Mouse (Mus musculus) left cerebral cortex, adult 8-10 months (tissue): ENCODE results near the gene Cog5. TPM values are rescaled to one million over a fixed set of nuclear protein-coding genes. Genes with fewer than 3 reads are reported as not detected.
A peak's percentile ranks its signal among the peaks of the same experiment; 100 is the strongest.

Experiments
- DNase-seq, 2 experiments: peaks; one replicate each; pipeline ENCODE4 v3.0.0; 2022; ENCODE audit warnings: low spot score in 2 of 2
- total RNA-seq, 4 experiments: library from RNA; stranded (reverse); gene quantifications; 2 replicates each; pipeline ENCODE4 v1.2.4; 2022

Cog5 gene
- total RNA-seq, 4 experiments from 2014 or later, result 47.8 to 56.0 (median 53.0) TPM

DNA sequence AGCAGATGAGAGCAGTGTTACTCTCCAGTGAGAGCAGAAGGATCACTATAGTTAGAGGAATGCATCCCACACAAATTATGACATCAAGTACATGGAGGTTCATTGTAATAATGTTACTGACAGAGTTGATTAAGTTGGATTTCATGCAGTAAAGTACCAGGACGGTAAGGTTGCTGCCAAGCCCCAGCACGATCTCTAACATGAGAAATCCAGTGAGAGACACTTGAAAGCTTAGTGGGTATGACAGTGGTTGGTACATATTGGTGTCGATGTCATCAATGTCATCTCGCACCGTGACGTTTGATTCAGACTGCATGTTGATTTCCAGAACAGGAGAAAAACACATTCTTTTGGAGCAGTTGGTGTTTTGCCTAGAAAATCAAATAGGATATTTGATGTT, 55.0 kb downstream of the Cog5 start:
- no peak for DNase-seq

- DNase-seq, result no peak
Measured at GRCm38 (mm10) chr12:31712233-31712632, 57.6 kb downstream of the Cog5 start.

DNA sequence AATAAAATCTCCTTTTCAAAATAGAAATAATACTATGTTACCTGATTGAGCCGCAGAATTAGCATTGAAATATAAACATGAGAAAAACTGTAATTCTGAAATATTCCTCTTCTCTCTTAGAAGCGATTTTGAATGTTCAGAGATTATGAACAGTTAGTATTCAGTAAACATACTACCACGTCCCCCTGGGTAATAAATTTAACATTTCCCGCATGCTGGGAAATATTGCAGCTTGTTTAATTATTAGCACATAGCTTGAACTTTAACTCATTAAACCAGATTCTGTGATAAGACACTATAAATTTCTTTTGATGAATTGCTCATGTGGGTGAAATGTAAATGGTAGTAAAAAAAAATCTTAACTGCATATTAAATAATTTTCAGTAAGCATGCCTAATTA, 58.1 kb downstream of the Cog5 start:
- no peak for DNase-seq

- DNase-seq, result peak; percentile 70 to 77
Measured at GRCm38 (mm10) chr12:31713600-31713999, 58.9 kb downstream of the Cog5 start, which contains the start of gene Gpr22. Gene Gpr22 (minus strand): TSS chr12:31713947.

- DNase-seq, result no peak
Measured at GRCm38 (mm10) chr12:31714070-31714469, 59.4 kb downstream of the Cog5 start.

GRCm38 (mm10) chr12:31719586-31720275, 65.1 kb downstream of the Cog5 start:
- no peak for DNase-seq

- no peak for DNase-seq
Measured at GRCm38 (mm10) chr12:31724576-31724975, 69.9 kb downstream of the Cog5 start.

DNA sequence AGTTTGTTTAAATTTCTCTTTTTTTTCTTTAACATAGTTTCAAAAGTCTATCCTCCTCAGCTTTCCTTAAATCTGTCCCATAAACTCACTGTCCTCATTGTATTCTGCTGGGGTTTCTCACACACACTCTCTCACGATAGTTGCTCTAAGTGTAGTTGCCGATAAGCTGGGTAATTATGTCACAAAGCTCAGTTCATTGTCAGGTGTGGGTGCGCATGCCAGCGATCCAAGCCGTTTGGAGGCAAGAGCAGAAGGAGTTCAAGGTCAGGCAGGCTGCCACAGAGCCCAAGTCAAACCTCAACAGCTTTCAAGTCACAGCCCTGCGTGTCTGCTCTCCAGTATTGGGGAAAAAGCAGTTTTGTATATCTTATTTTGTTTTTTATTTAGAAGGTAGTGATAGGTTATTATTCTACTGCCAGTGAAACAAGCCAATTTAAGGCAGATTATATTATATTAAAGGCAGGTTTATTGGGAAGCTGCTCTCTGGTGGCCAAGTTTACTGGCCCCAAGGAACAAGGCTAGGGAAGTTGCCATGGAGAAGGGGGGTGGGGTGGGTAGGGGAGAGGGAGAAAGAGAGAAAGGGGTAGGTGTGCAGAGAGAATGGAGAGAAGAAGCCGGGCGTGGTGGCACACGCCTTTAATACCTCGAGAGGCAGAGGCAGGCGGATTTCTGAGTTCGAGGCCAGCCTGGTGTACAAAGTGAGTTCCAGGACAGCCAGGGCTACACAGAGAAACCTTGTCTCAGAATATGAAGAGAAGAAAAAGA, 71.0 kb downstream of the Cog5 start:
- no peak for DNase-seq

GRCm38 (mm10) chr12:31726707-31727106, 72.0 kb downstream of the Cog5 start:
- DNase-seq, result no peak

DNA sequence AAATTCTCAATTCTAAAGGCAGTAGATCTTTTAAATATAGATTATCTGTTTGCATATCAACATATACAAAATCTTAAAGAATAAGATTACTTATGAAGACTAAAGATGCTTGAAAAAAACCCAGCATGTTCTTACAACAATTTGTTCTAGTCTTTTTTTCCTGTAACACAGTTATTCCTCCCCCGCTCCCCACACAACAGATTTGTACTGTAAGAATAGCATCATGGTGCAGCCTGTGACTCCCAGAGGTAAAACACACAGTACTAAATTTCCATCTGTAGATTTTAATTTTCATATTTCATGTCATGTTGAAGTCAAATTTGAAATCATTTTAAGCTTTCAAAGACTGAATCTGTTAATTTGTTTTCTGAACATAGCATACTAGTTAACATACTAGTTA, 75.5 kb downstream of the Cog5 start:
- peak in 1 of 2 experiments; percentile 71 for DNase-seq

- DNase-seq, result peak in 1 of 2 experiments; percentile 32
Measured at GRCm38 (mm10) chr12:31734616-31735015, 79.9 kb downstream of the Cog5 start.

GRCm38 (mm10) chr12:31747301-31747700, 92.6 kb downstream of the Cog5 start:
- DNase-seq, result no peak

DNA sequence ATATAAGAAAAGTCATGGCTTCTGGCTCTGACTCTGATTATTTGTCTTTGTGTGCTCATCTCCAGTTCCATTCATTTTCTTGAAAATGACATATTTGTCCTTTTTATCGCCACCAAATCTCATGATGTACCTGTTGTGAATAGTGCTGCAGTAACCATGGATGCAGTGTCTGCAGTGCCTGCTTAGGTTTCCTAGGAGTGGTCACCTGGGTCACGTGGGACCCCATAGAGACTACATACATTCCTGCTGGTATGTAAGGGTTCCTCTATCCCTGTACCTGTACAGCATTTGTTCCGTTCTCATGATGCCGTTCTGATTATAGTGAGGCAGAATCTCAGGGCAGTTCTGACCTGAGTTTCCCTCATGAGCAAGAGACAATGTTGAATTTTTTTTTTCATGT, 95.2 kb downstream of the Cog5 start:
- DNase-seq, result no peak

GRCm38 (mm10) chr12:31754465-31754864, 99.8 kb downstream of the Cog5 start:
- no peak for DNase-seq

DNA sequence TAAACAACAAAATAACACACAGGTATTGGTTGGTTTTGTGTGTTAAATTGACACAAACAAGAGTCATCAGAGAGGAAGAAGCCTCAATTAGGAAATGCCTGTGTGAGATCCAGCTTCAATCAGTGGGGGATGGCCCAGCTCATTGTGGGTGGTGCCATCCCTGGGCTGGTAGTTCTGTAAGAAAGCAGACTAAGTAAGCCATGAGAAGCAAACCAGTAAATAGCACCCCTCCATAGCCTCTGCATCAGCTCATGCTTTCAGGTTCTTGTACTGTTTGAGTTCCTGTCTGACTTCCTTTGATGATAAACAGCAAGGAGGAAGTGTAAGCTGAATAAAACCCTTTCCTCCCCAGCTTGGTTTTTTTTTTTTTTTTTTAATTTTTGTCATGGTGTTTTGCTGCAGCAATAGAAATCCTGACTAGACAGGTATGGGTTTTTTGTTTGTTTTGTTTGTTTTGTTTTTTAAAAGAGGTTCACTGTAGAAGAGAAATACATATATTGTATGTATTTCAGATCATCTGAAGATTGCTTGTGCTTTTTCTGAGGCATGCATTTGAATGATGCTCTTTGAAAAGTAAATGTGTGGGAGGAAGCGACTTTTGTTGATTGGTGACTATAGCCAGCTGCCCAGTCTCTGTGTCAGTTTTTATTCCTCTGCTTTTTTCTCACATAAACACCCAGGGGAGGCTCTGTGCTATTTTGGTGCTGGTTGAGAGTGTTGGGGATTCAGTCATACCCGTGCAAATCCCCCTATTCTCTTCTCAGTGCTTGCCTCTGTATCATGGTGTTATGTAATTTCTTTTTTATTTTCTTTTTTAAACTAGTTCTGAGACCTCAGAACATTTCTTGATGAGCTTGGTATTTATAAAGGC, 101.5 kb downstream of the Cog5 start:
- DNase-seq, result peak in 1 of 2 experiments; percentile 75

- DNase-seq, result no peak
Measured at GRCm38 (mm10) chr12:31773612-31774011, 118.9 kb downstream of the Cog5 start.

DNA sequence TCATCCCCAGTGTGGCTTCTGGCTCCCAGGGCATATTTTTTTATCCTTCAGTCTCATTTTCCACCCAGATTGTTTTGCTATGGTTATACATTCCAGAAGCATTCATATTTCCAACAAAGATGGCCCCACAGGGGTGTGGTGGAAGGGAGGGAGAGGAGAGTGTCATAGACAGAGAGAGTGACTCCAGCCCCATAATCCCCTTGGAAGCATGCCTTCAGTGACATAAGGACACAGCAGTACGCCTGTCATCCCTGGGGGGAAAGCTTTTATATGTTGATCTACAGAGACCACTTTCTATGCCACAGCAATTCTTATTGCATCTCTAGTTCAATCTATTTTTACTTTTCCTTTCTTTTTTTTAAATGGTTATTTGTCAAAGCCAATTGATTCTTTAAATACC, 129.6 kb downstream of the Cog5 start:
- no peak for DNase-seq

GRCm38 (mm10) chr12:31788530-31788929, 133.9 kb downstream of the Cog5 start:
- no peak for DNase-seq

DNA sequence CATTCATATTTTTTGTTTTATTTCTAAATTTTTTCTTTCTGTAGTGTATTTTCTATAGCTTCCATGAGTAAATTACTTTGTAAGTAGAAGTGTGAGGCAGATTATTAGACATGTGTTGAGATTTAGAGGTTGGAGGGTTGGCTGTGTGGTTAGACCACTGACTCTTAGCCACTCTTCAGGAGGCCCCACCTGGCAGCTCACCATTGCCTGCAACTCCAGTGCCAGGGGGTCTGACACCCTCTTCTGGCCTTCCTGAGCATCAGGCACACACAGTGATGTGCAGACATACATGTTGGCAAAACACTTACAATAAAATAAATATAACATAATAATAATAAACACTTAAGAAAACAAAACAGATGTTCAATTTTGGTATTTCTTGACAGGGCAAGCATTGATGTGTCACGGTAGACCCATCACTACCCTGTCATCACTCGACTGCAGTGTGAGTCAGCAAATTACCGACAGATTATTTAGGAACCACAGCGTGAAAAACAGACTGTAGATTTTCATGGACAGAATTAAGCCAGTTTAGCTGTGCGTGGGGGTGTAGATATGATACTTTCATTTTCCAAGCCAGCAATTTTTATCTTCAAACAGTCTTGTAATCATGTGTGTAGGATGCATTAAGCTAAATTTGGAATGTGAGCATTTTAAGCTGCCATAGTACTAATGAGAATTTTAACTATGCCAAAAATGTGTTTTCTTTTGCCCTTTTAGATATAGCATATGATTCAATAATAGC, 151.9 kb downstream of the Cog5 start:
- DNase-seq, result peak in 1 of 2 experiments; percentile 22

DNA sequence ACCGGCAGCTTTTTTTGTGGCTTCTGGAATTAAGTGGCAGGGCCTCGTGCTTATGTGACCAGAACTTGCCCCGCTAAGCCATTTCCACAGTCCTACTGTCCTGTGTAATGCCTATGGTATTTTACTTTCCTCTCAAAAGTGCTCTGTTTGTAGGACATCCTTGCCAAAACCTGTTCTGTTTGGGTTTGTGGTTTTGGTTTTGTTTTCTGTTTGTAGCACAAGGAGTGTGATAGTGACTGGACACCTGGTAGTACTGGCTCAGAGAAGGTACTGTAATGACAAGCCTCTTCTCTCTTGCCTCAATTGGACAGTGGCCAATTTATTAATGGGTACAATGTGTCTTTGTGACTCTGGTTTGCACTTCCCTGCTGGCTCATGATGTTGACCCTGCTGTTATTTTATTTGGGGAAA, 163.4 kb downstream of the Cog5 start:
- no peak for DNase-seq

DNA sequence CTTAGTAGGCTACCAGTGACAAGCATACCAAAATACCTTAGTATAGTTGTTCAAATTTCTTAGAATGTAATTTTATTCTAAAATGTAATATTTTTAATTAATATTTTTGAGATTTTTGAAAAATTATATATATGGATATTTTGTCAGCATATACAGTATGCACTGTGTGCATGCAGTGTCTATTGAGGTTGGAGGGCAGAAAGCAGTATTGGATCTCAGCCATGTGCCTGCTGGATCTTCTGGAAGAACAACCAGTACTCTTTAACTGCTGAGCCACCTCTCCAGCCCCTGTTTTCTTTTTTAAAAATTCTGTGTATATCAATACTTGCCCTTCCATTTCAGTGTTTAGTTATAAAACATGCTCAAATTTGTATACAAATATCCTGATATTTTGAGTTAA, 164.4 kb downstream of the Cog5 start:
- no peak for DNase-seq
